12 mouse cellular contexts compared by ENCODE assay signal in genomic region chr6:99428961-99429360, GRCm38 (mm10).
"Had no signal": no experiment of that assay in that cellular context is flagged by ENCODE, and none has a peak within 500 bp of the region (broad histone marks: within the 10 kb centered on the region; RNA-seq: fewer than 3 reads in every experiment).

No protein-coding gene starts in this region.

- DNase-seq: kidney, adult 8-10 months; kidney, postnatal 25 days; left cerebral cortex, postnatal 4 days; liver, postnatal 0 days; lung, embryonic 14.5 days; right cerebral cortex, adult 18-20 months; right cerebral cortex, postnatal 14 days; right cerebral cortex, postnatal 4 days; thymus, adult 18-20 months had no signal

- ATAC-seq: intestine, postnatal 0 days; liver, postnatal 0 days; midbrain, embryonic 13.5 days; midbrain, embryonic 16.5 days had no signal
